ENCODE assay signal across 29 mouse cellular contexts in genomic region chr10:116130401-116130800, GRCm38 (mm10). TPM values are rescaled to one million over a fixed set of nuclear protein-coding genes. Genes with fewer than 3 reads are reported as not detected.
A peak's percentile ranks its signal among the peaks of the same experiment; 100 is the strongest.
DNase-seq lines count a peak whose midpoint lies in the region; ATAC-seq and TF ChIP-seq lines count a peak whose summit lies in the region.
"Had no signal": no experiment of that assay in that cellular context is flagged by ENCODE, and none has a peak within 500 bp of the region (broad histone marks: within the 10 kb centered on the region; RNA-seq: fewer than 3 reads in every experiment).

No protein-coding gene starts in this region.

- peak; percentile 24 for DNase-seq in cerebellum, adult 9-10 months
- DNase-seq in cerebellum, adult 9-11 months: no peak
- DNase-seq in forebrain, postnatal 0 days: peak; percentile 31
- DNase-seq in forebrain, embryonic 14.5 days (ENCODE audit: low spot score): no peak
- DNase-seq in brain, adult 2 months (ENCODE audit: low read depth, low spot score): peak; percentile 34
- DNase-seq: adrenal gland, adult 8-10 months; adrenal gland, postnatal 14 days; adrenal gland, postnatal 36 days; B cell, adult 2 months; cerebellum, adult 11-12 months; cerebellum, adult 2 months; cerebellum, postnatal 36 days; embryo, embryonic 11 days had no signal

- H3K27ac ChIP-seq in forebrain, postnatal 0 days (ENCODE audit: low read depth, low read length): no peak overlapping the region
- no peak overlapping the region for H3K27ac ChIP-seq in forebrain, embryonic 14.5 days (ENCODE audit: low read depth, low read length)
- H3K27ac ChIP-seq: embryonic facial prominence, embryonic 13.5 days; embryonic facial prominence, embryonic 15.5 days; forebrain, embryonic 10.5 days; forebrain, embryonic 12.5 days; forebrain, embryonic 15.5 days had no signal

- 68% methylated on average over 3 of the region's 3 CpGs for WGBS in forebrain, postnatal 0 days
- WGBS in forebrain, embryonic 14.5 days: 86% methylated on average over 3 of the region's 3 CpGs

- no peaks in the 10 kb centered on the region for H3K9me3 ChIP-seq in forebrain, postnatal 0 days (ENCODE audit: low read length)
- no peaks in the 10 kb centered on the region for H3K9me3 ChIP-seq in forebrain, embryonic 14.5 days (replicated peaks; ENCODE audit: control insufficient read depth, low read length)
- H3K9me3 ChIP-seq: embryonic facial prominence, embryonic 13.5 days; embryonic facial prominence, embryonic 15.5 days; forebrain, embryonic 10.5 days; forebrain, embryonic 12.5 days; forebrain, embryonic 15.5 days had no signal

- H3K9ac ChIP-seq in forebrain, postnatal 0 days: no peak overlapping the region
- no peak overlapping the region for H3K9ac ChIP-seq in forebrain, embryonic 14.5 days (ENCODE audit: low read length)
- H3K9ac ChIP-seq: embryonic facial prominence, embryonic 13.5 days; embryonic facial prominence, embryonic 15.5 days; forebrain, embryonic 12.5 days; forebrain, embryonic 15.5 days had no signal

- no peak for TF ChIP-seq CTCF in forebrain, postnatal 0 days (IDR thresholded peaks at IDR 0.05; ENCODE audit: low read depth)

- H3K4me3 ChIP-seq in forebrain, postnatal 0 days (ENCODE audit: low read depth, low read length): no peak overlapping the region
- H3K4me3 ChIP-seq in forebrain, embryonic 14.5 days (ENCODE audit: low read depth, low read length): no peak overlapping the region
- H3K4me3 ChIP-seq: embryonic facial prominence, embryonic 13.5 days; embryonic facial prominence, embryonic 15.5 days; erythroblast, embryonic 14.5 days; forebrain, embryonic 10.5 days; forebrain, embryonic 12.5 days; forebrain, embryonic 15.5 days had no signal

- H3K4me2 ChIP-seq in forebrain, postnatal 0 days (ENCODE audit: low read depth): no peak overlapping the region
- no peak overlapping the region for H3K4me2 ChIP-seq in forebrain, embryonic 14.5 days (ENCODE audit: low read length)
- H3K4me2 ChIP-seq: embryonic facial prominence, embryonic 13.5 days; embryonic facial prominence, embryonic 15.5 days; forebrain, embryonic 12.5 days; forebrain, embryonic 15.5 days had no signal

- H3K36me3 ChIP-seq in forebrain, postnatal 0 days (ENCODE audit: insufficient read depth): no peaks in the 10 kb centered on the region
- H3K36me3 ChIP-seq in forebrain, embryonic 14.5 days (ENCODE audit: control insufficient read depth, insufficient read depth, low read length): no peaks in the 10 kb centered on the region
- H3K36me3 ChIP-seq: embryonic facial prominence, embryonic 13.5 days; embryonic facial prominence, embryonic 15.5 days; forebrain, embryonic 10.5 days; forebrain, embryonic 12.5 days; forebrain, embryonic 15.5 days; G1E had no signal

- no peaks in the 10 kb centered on the region for H3K4me1 ChIP-seq in forebrain, postnatal 0 days (ENCODE audit: insufficient read depth)
- no peaks in the 10 kb centered on the region for H3K4me1 ChIP-seq in forebrain, embryonic 14.5 days (ENCODE audit: control insufficient read depth, insufficient read depth, low read length)
- H3K4me1 ChIP-seq: embryonic facial prominence, embryonic 15.5 days; forebrain, embryonic 10.5 days; forebrain, embryonic 12.5 days; forebrain, embryonic 15.5 days had no signal

- peak; percentile 73 for ATAC-seq in forebrain, postnatal 0 days
- ATAC-seq in forebrain, embryonic 14.5 days: no peak
- ATAC-seq: activated CD4-positive, CD25-positive, alpha-beta regulatory T cell, adult 4 months; CD4-positive, CD25-positive, alpha-beta regulatory T cell, adult 4 months; forebrain, embryonic 15.5 days; Patski had no signal

- no peaks in the 10 kb centered on the region for H3K27me3 ChIP-seq in forebrain, postnatal 0 days (ENCODE audit: insufficient read depth, low read length)
- H3K27me3 ChIP-seq in forebrain, embryonic 14.5 days (replicated peaks; ENCODE audit: control insufficient read depth, insufficient read depth, low read length): no peaks in the 10 kb centered on the region
- H3K27me3 ChIP-seq: CH12.LX; embryonic facial prominence, embryonic 13.5 days; embryonic facial prominence, embryonic 15.5 days; forebrain, embryonic 12.5 days; forebrain, embryonic 15.5 days had no signal

RNA-seq across cellular contexts. Expression of gene 4933416C03Rik, which starts 16.7 kb away (rescaled TPM):
- total RNA-seq in forebrain, postnatal 0 days (2014; rRNA removed): not detected in 2 replicates
- polyA plus RNA-seq in forebrain, postnatal 0 days (2015; fragmentation: Nextera tagmentation; extraction: Ambion mirVana): not detected in 2 replicates
- not detected in 2 replicates for polyA plus RNA-seq in forebrain, embryonic 14.5 days (2014; fragmentation: Nextera tagmentation; extraction: Ambion mirVana)
- total RNA-seq: adrenal gland, adult 18-20 months; adrenal gland, adult 8-10 months; adrenal gland, postnatal 14 days; adrenal gland, postnatal 36 days; CH12.LX; common myeloid progenitor, adult 5-6 weeks; G1E had no signal
- polyA plus RNA-seq: activated CD4-positive, CD25-positive, alpha-beta regulatory T cell, adult 4 months; brain, embryonic 14.5 days; cerebellum, adult 2 months; embryonic facial prominence, embryonic 11.5 days; embryonic facial prominence, embryonic 13.5 days; embryonic facial prominence, embryonic 15.5 days; erythroblast, embryonic 14.5 days; forebrain, embryonic 10.5 days; forebrain, embryonic 12.5 days; frontal cortex, adult 2 months; G1E; Patski had no signal

Comparison
In these comparisons a context has a peak if more than half of its experiments do, and no peak if none do; other contexts are left out.
1. DNase-seq: peak in cerebellum, adult 9-10 months (single experiment), forebrain, postnatal 0 days (single experiment) and brain, adult 2 months (single experiment); none in cerebellum, adult 9-11 months (single experiment) and forebrain, embryonic 14.5 days (single experiment).